Mouse (Mus musculus): ENCODE results near the gene Rnd1. TPM values are rescaled to one million over a fixed set of nuclear protein-coding genes. Genes with fewer than 3 reads are reported as not detected.

The Rnd1 gene
- total RNA-seq, 1 experiment from 2014 or later, result 1.5 TPM

Other genes starting within 250 kb of the Rnd1 start
- gene Olfr282, start 246.2 kb downstream of the Rnd1 start, total RNA-seq (2021), result not detected in 2 replicates
- not detected in 2 replicates for gene Olfr281, start 224.9 kb downstream of the Rnd1 start, total RNA-seq (2021)
- not detected in 2 replicates for gene OR5BS1P, start 207.6 kb downstream of the Rnd1 start, total RNA-seq (2021)
- gene Lalba, start 194.7 kb downstream of the Rnd1 start, total RNA-seq (2021), result not detected in 2 replicates
- gene Olfr279, start 185.1 kb downstream of the Rnd1 start, total RNA-seq (2021), result not detected in 2 replicates
- gene Kansl2, start 143.2 kb downstream of the Rnd1 start, total RNA-seq (2021), result 91.3 and 107 TPM in 2 replicates
- gene Ccnt1, start 106.5 kb downstream of the Rnd1 start, total RNA-seq (2021), result 52.2 and 55.9 TPM in 2 replicates
- gene 4930415O20Rik, start 106.5 kb downstream of the Rnd1 start, total RNA-seq (2021), result not detected in 2 replicates
- 42.7 and 48.9 TPM in 2 replicates for gene Adcy6, start 67.4 kb downstream of the Rnd1 start, total RNA-seq (2021)
- gene Cacnb3, start 46.6 kb downstream of the Rnd1 start, total RNA-seq (2021), result 12.6 and 14.3 TPM in 2 replicates
- 76.1 and 88.7 TPM in 2 replicates for gene Ddx23, start 14.6 kb downstream of the Rnd1 start, total RNA-seq (2021)
- 0.21 TPM in 1 of 2 replicates, not detected in the other for gene Ccdc65, start 30.7 kb upstream of the Rnd1 start, total RNA-seq (2021)
- 7.0 and 7.4 TPM in 2 replicates for gene Fkbp11, start 50.7 kb upstream of the Rnd1 start, total RNA-seq (2021)
- gene Arf3, start 85.8 kb upstream of the Rnd1 start, total RNA-seq (2021), result 118 and 138 TPM in 2 replicates
- gene Wnt10b, start 100.7 kb upstream of the Rnd1 start, total RNA-seq (2021), result 0.43 and 0.55 TPM in 2 replicates
- gene Wnt1, start 112.4 kb upstream of the Rnd1 start, total RNA-seq (2021), result not detected in 2 replicates
- 0.09 and 0.24 TPM in 2 replicates for gene Ddn, start 132.0 kb upstream of the Rnd1 start, total RNA-seq (2021)
- 60.4 and 78.6 TPM in 2 replicates for gene Prkag1, start 154.1 kb upstream of the Rnd1 start, total RNA-seq (2021)
- 63.0 and 83.0 TPM in 2 replicates for gene Kmt2d, start 193.7 kb upstream of the Rnd1 start, total RNA-seq (2021)
- 3.7 and 4.4 TPM in 2 replicates for gene Rhebl1, start 217.1 kb upstream of the Rnd1 start, total RNA-seq (2021)
- 1.1 and 2.4 TPM in 2 replicates for gene Dhh, start 221.1 kb upstream of the Rnd1 start, total RNA-seq (2021)
- 25.2 and 30.5 TPM in 2 replicates for gene Lmbr1l, start 240.8 kb upstream of the Rnd1 start, total RNA-seq (2021)

Data from adrenal gland, postnatal 25 days (tissue).